Mouse (Mus musculus) MEL (cell line): ENCODE data around the gene Kcnrg.

ENCODE experiments used
- CTCF ChIP-seq, 3 experiments: IDR thresholded peaks in 2 of 3; conservative IDR thresholded peaks in 1 of 3; 2 replicates each; pipeline ENCODE4 v1.5.1; 2011 to 2012; ENCODE audit warnings: low read length in 3 of 3, low read depth in 2 of 3, mild to moderate bottlenecking in 2 of 3, improper control_type of control experiment in 1 of 3, inconsistent platforms in 1 of 3, mixed read lengths in 1 of 3, moderate library complexity in 1 of 3; ENCODE audit not compliant: control insufficient read depth in 1 of 3, insufficient read depth in 1 of 3, poor library complexity in 1 of 3, severe bottlenecking in 1 of 3
- EP300 ChIP-seq, 2 experiments: IDR thresholded peaks; 2 replicates each; pipeline ENCODE4 v1.6.1; 2011; ENCODE audit warnings: improper control_type of control experiment in 2 of 2, low read length in 2 of 2, low read depth in 1 of 2, mild to moderate bottlenecking in 1 of 2
- ETS1 ChIP-seq: IDR thresholded peaks from 2 replicates; pipeline ENCODE4 v1.6.1; 2012; ENCODE audit warnings: low read depth, mild to moderate bottlenecking, inconsistent platforms, low read length, improper control_type of control experiment, moderate library complexity
- HCFC1 ChIP-seq: IDR thresholded peaks from 2 replicates; pipeline ENCODE4 v1.6.1; 2012; ENCODE audit warnings: low read depth, mild to moderate bottlenecking, inconsistent platforms, low read length, improper control_type of control experiment, moderate library complexity
- JUND ChIP-seq: IDR thresholded peaks from 2 replicates; pipeline ENCODE4 v1.6.1; 2011; ENCODE audit warnings: low read depth, mild to moderate bottlenecking, improper control_type of control experiment, low read length
- NRF1 ChIP-seq: IDR thresholded peaks from 2 replicates; pipeline ENCODE4 v1.6.1; 2014; ENCODE audit warnings: low read depth, mild to moderate bottlenecking, inconsistent platforms, low read length, improper control_type of control experiment, moderate library complexity; ENCODE audit not compliant: poor library complexity, insufficient read depth, severe bottlenecking
- SMC3 ChIP-seq: IDR thresholded peaks from 2 replicates; pipeline ENCODE4 v1.6.1; 2011; ENCODE audit warnings: low read depth, low read length, improper control_type of control experiment
- USF1 ChIP-seq: IDR thresholded peaks from 2 replicates; pipeline ENCODE4 v1.6.1; 2014; ENCODE audit warnings: low read depth, mild to moderate bottlenecking, inconsistent platforms, low read length, improper control_type of control experiment, moderate library complexity

DNA sequence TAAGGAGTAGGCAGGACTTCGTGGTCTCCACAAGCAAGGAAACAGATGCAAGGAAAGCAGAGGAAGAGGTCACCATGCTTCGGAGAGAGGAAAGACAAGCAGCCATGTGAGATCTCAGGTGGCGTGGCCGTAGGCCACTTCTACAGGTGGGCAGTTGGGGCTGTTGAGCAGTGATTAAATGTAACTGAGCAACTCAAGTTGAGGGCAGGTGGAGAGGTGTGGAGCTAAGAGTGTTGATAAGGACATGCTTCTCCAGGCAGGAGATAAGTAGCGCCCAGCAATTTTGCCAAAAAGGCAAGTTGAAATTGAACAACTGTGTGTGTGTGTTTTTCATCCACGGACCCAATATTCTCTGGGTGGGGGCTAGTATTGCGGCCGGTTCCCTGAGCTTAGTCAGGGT lies 55.0 kb downstream of the Kcnrg start:
- TF ChIP-seq CTCF (IDR thresholded peaks at IDR 0.05 in 2 of 3, conservative IDR thresholded peaks at IDR 0.05 in 1 of 3; ENCODE audit: control insufficient read depth in 1 of 3, insufficient read depth in 1 of 3, low read depth in 2 of 3, low read length in 3 of 3, poor library complexity in 1 of 3, severe bottlenecking in 1 of 3): no peak
- no peak for TF ChIP-seq HCFC1
- no peak for TF ChIP-seq ETS1
- TF ChIP-seq SMC3: no peak
- no peak for TF ChIP-seq NRF1
- TF ChIP-seq EP300 (IDR thresholded peaks at IDR 0.05; ENCODE audit: low read depth in 1 of 2, low read length in 2 of 2): no peak
- TF ChIP-seq JUND: no peak
- no peak for TF ChIP-seq USF1
